Mouse (Mus musculus): ENCODE results near the gene Arfgef2. TPM values are rescaled to one million over a fixed set of nuclear protein-coding genes. Genes with fewer than 3 reads are reported as not detected.

The Arfgef2 gene
- total RNA-seq, 1 experiment: 23.6 TPM

- Histone ChIP-seq H3K4me3 (ENCODE audit: insufficient read depth in 1 of 2, low read depth in 1 of 2, low read length in 2 of 2, poor library complexity in 1 of 2, severe bottlenecking in 1 of 2) (no peak overlapping the region), H3K9ac (ENCODE audit: insufficient read depth, low read depth, low read length, poor library complexity, severe bottlenecking) (no peak overlapping the region), H3K9me3 (ENCODE audit: control insufficient read depth, insufficient read depth, low read depth, low read length) (no peaks in the 10 kb centered on the region), H3K36me3 (ENCODE audit: control insufficient read depth, insufficient read depth, low read length, poor library complexity, severe bottlenecking) (peaks cover 54% of the 10 kb centered on the region), H3K27ac (ENCODE audit: insufficient read depth, low read depth, low read length, poor library complexity, severe bottlenecking) (no peak overlapping the region), H3K4me1 (ENCODE audit: control insufficient read depth in 2 of 2, insufficient read depth in 2 of 2, low read length in 2 of 2, poor library complexity in 1 of 2) (no peaks in the 10 kb centered on the region)
- TF ChIP-seq MAFK (IDR thresholded peaks at IDR 0.05; ENCODE audit: insufficient read depth, low read depth, low read length): no peak
- TF ChIP-seq CHD2 (IDR thresholded peaks at IDR 0.05; ENCODE audit: low read depth, low read length): no peak
- TF ChIP-seq ZNF384 (IDR thresholded peaks at IDR 0.05; ENCODE audit: low read depth, low read length): no peak
- in situ Hi-C loops (cut with MboI; ENCODE audit: low sequenced_read_pairs in 2 of 2, unreplicated experiment in 2 of 2): no loop called here
- no peak for DNase-seq (ENCODE audit: low read depth, low spot score)
These were observed 60.1 kb downstream of the Arfgef2 start for GRCm38 (mm10) chr2:166865476-166865875.

GRCm38 (mm10) chr2:166870271-166870865 is 65.0 kb downstream of the Arfgef2 start:
- Histone ChIP-seq H3K9ac (ENCODE audit: insufficient read depth, low read depth, low read length, poor library complexity, severe bottlenecking) (no peak overlapping the region), H3K27ac (ENCODE audit: insufficient read depth, low read depth, low read length, poor library complexity, severe bottlenecking) (no peak overlapping the region), H3K4me3 (ENCODE audit: insufficient read depth in 1 of 2, low read depth in 1 of 2, low read length in 2 of 2, poor library complexity in 1 of 2, severe bottlenecking in 1 of 2) (no peak overlapping the region), H3K9me3 (ENCODE audit: control insufficient read depth, insufficient read depth, low read depth, low read length) (no peaks in the 10 kb centered on the region), H3K4me1 (ENCODE audit: control insufficient read depth in 2 of 2, insufficient read depth in 2 of 2, low read length in 2 of 2, poor library complexity in 1 of 2) (no peaks in the 10 kb centered on the region), H3K36me3 (ENCODE audit: control insufficient read depth, insufficient read depth, low read length, poor library complexity, severe bottlenecking) (peaks cover 52% of the 10 kb centered on the region)
- TF ChIP-seq HCFC1 (IDR thresholded peaks at IDR 0.05; ENCODE audit: borderline replicate concordance, insufficient read depth, low read length): no peak
- no peak for TF ChIP-seq MAFK (IDR thresholded peaks at IDR 0.05; ENCODE audit: insufficient read depth, low read depth, low read length)
- no peak for TF ChIP-seq ZC3H11A (IDR thresholded peaks at IDR 0.05; ENCODE audit: borderline replicate concordance, low read depth, low read length)
- no peak for TF ChIP-seq ZNF384 (IDR thresholded peaks at IDR 0.05; ENCODE audit: low read depth, low read length)
- no peak for TF ChIP-seq CHD2 (IDR thresholded peaks at IDR 0.05; ENCODE audit: low read depth, low read length)
- in situ Hi-C loops (cut with MboI; ENCODE audit: low sequenced_read_pairs in 2 of 2, unreplicated experiment in 2 of 2): no loop called here
- no peak for DNase-seq (ENCODE audit: low read depth, low spot score)

- Histone ChIP-seq H3K4me3 (ENCODE audit: insufficient read depth in 1 of 2, low read depth in 1 of 2, low read length in 2 of 2, poor library complexity in 1 of 2, severe bottlenecking in 1 of 2) (no peak overlapping the region), H3K4me1 (ENCODE audit: control insufficient read depth in 2 of 2, insufficient read depth in 2 of 2, low read length in 2 of 2, poor library complexity in 1 of 2) (no peaks in the 10 kb centered on the region), H3K9me3 (ENCODE audit: control insufficient read depth, insufficient read depth, low read depth, low read length) (no peaks in the 10 kb centered on the region), H3K9ac (ENCODE audit: insufficient read depth, low read depth, low read length, poor library complexity, severe bottlenecking) (no peak overlapping the region), H3K36me3 (ENCODE audit: control insufficient read depth, insufficient read depth, low read length, poor library complexity, severe bottlenecking) (peaks cover 47% of the 10 kb centered on the region), H3K27ac (ENCODE audit: insufficient read depth, low read depth, low read length, poor library complexity, severe bottlenecking) (no peak overlapping the region)
- DNase-seq (ENCODE audit: low read depth, low spot score): no peak
- TF ChIP-seq ZC3H11A (IDR thresholded peaks at IDR 0.05; ENCODE audit: borderline replicate concordance, low read depth, low read length) (no peak), MAFK (IDR thresholded peaks at IDR 0.05; ENCODE audit: insufficient read depth, low read depth, low read length) (no peak)
- in situ Hi-C loops (cut with MboI; ENCODE audit: low sequenced_read_pairs in 2 of 2, unreplicated experiment in 2 of 2): no loop called here
These were observed 65.5 kb downstream of the Arfgef2 start for GRCm38 (mm10) chr2:166870899-166871298.

DNA sequence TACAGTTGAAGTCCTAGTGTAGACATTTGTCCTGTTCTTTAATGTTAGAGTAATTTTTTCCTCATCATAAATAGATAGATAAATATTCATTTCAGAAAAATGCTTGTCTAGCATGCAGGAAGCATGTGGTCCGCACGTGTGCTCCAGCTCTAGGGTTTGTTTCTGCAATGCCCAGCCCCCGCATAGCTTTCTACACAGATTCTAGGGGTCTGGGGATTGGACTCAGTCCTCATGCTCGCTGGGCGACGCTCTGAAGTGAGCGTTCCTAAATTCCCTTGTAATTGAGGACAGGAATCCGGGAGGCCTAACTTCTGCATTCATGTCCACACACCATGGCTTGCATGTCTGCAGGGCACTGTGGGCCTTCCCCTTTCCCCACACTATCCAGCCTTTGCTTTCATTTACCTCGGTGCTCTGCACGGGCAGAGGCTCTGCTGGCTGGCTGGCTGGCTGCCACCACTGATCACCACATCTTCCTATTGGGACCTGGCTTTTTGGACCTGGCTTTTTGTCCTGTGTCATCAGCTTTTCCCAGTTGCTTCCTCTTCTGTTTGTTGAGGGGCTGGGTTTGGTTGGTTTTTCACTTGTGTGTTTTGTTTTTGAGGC is 69.4 kb downstream of the Arfgef2 start:
- TF ChIP-seq CHD2 (IDR thresholded peaks at IDR 0.05; ENCODE audit: low read depth, low read length): no peak
- in situ Hi-C loops (cut with MboI; ENCODE audit: low sequenced_read_pairs in 2 of 2, unreplicated experiment in 2 of 2): no loop called here
- no peak overlapping the region for H3K9ac ChIP-seq (ENCODE audit: insufficient read depth, low read depth, low read length, poor library complexity, severe bottlenecking)
- H3K27ac ChIP-seq (ENCODE audit: insufficient read depth, low read depth, low read length, poor library complexity, severe bottlenecking): no peak overlapping the region
- DNase-seq (ENCODE audit: low read depth, low spot score): no peak
- no peaks in the 10 kb centered on the region for H3K9me3 ChIP-seq (ENCODE audit: control insufficient read depth, insufficient read depth, low read depth, low read length)
- H3K4me1 ChIP-seq (ENCODE audit: control insufficient read depth in 2 of 2, insufficient read depth in 2 of 2, low read length in 2 of 2, poor library complexity in 1 of 2): no peaks in the 10 kb centered on the region
- peaks cover 34% of the 10 kb centered on the region for H3K36me3 ChIP-seq (ENCODE audit: control insufficient read depth, insufficient read depth, low read length, poor library complexity, severe bottlenecking)
- no peak overlapping the region for H3K4me3 ChIP-seq (ENCODE audit: insufficient read depth in 1 of 2, low read depth in 1 of 2, low read length in 2 of 2, poor library complexity in 1 of 2, severe bottlenecking in 1 of 2)

DNA sequence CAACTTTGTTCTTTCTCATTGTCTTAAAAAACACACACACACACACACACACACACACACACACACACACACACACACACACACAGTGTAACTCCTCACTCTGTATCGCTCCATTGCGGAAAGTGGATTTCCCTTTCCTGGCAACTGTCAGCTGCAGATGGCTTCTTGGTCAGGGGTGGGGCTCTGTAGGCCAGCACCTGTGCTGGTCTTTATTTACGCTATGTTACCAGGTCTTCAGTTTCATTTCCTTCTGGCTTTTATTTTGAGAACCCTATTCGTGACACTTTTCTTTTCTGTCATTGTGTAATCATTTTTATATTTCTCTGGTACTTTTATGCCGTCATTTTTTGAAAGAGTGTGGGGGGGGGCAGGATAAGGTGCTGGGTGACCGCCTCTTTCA is 70.2 kb downstream of the Arfgef2 start:
- in situ Hi-C loops (cut with MboI; ENCODE audit: low sequenced_read_pairs in 2 of 2, unreplicated experiment in 2 of 2): no loop called here
- Histone ChIP-seq H3K27ac (ENCODE audit: insufficient read depth, low read depth, low read length, poor library complexity, severe bottlenecking) (no peak overlapping the region), H3K36me3 (ENCODE audit: control insufficient read depth, insufficient read depth, low read length, poor library complexity, severe bottlenecking) (peaks cover 30% of the 10 kb centered on the region)

More for the DNA sequence above, 70.2 kb downstream of the Arfgef2 start:
- DNase-seq (ENCODE audit: low read depth, low spot score): no peak
- Histone ChIP-seq H3K9me3 (ENCODE audit: control insufficient read depth, insufficient read depth, low read depth, low read length) (no peaks in the 10 kb centered on the region), H3K9ac (ENCODE audit: insufficient read depth, low read depth, low read length, poor library complexity, severe bottlenecking) (no peak overlapping the region), H3K4me1 (ENCODE audit: control insufficient read depth in 2 of 2, insufficient read depth in 2 of 2, low read length in 2 of 2, poor library complexity in 1 of 2) (no peaks in the 10 kb centered on the region), H3K4me3 (ENCODE audit: insufficient read depth in 1 of 2, low read depth in 1 of 2, low read length in 2 of 2, poor library complexity in 1 of 2, severe bottlenecking in 1 of 2) (no peak overlapping the region)
- TF ChIP-seq ZNF384 (IDR thresholded peaks at IDR 0.05; ENCODE audit: low read depth, low read length) (no peak), CHD2 (IDR thresholded peaks at IDR 0.05; ENCODE audit: low read depth, low read length) (no peak), MAFK (IDR thresholded peaks at IDR 0.05; ENCODE audit: insufficient read depth, low read depth, low read length) (no peak), ZC3H11A (IDR thresholded peaks at IDR 0.05; ENCODE audit: borderline replicate concordance, low read depth, low read length) (no peak), HCFC1 (IDR thresholded peaks at IDR 0.05; ENCODE audit: borderline replicate concordance, insufficient read depth, low read length) (no peak)

All from ES-E14 (cell line).